Mouse (Mus musculus) mouse embryonic stem cell (cell line): ENCODE results near the gene Cyb5rl.

Experiments
- in situ Hi-C, 2 experiments: fragments of 300-500 bp; cut with MboI; formaldehyde crosslinking; loops; 1 replicate in 1 of 2; 3 replicates in 1 of 2; pipeline ENCODE4 v1.14.3; 2019 to 2020; ENCODE audit warnings: low sequenced_read_pairs in 2 of 2, low pct_unique_long_range_greater_than_20kb in 1 of 2, mixed read lengths in 1 of 2; ENCODE audit not compliant: unreplicated experiment in 1 of 2

Gene Cyb5rl

GRCm38 (mm10) chr4:107066252-107067124, at the start of gene Cyb5rl, which contains the start of gene Mrpl37:
TSS of gene Cyb5rl (plus strand) at chr4:107066988.
TSS of gene Mrpl37 (minus strand) at chr4:107066868.
- in situ Hi-C loops: no loop called here

- in situ Hi-C loops: no loop called here
These were observed 49.5 kb upstream of the Cyb5rl start for GRCm38 (mm10) chr4:107017257-107017656.

GRCm38 (mm10) chr4:107018521-107018920, 48.3 kb upstream of the Cyb5rl start:
- in situ Hi-C loops: no loop called here

GRCm38 (mm10) chr4:107019027-107019426, 47.8 kb upstream of the Cyb5rl start:
- in situ Hi-C loops: no loop called here

- in situ Hi-C loops: no loop called here
These were observed 46.3 kb upstream of the Cyb5rl start for GRCm38 (mm10) chr4:107020287-107021000.

GRCm38 (mm10) chr4:107021464-107021863, 45.3 kb upstream of the Cyb5rl start:
- in situ Hi-C loops: no loop called here

GRCm38 (mm10) chr4:107024899-107025298, 41.9 kb upstream of the Cyb5rl start:
- in situ Hi-C loops: no loop called here

- in situ Hi-C loops: no loop called here
These were observed 41.4 kb upstream of the Cyb5rl start for GRCm38 (mm10) chr4:107025369-107025768.

GRCm38 (mm10) chr4:107026451-107026850, 40.3 kb upstream of the Cyb5rl start:
- in situ Hi-C loops: no loop called here

- in situ Hi-C loops: no loop called here
These were observed 31.1 kb upstream of the Cyb5rl start for GRCm38 (mm10) chr4:107035689-107036088.

GRCm38 (mm10) chr4:107036985-107037384, 29.8 kb upstream of the Cyb5rl start:
- in situ Hi-C loops: no loop called here

GRCm38 (mm10) chr4:107038303-107038702, 28.5 kb upstream of the Cyb5rl start:
- in situ Hi-C loops: no loop called here

GRCm38 (mm10) chr4:107039270-107039669, 27.5 kb upstream of the Cyb5rl start:
- in situ Hi-C loops: no loop called here

- in situ Hi-C loops: no loop called here
These were observed 24.5 kb upstream of the Cyb5rl start for GRCm38 (mm10) chr4:107042304-107042703.

GRCm38 (mm10) chr4:107045188-107045587, 21.6 kb upstream of the Cyb5rl start:
- in situ Hi-C loops: no loop called here

GRCm38 (mm10) chr4:107047806-107048205, 19.0 kb upstream of the Cyb5rl start:
- in situ Hi-C loops: no loop called here

- in situ Hi-C loops: no loop called here
These were observed 18.1 kb upstream of the Cyb5rl start for GRCm38 (mm10) chr4:107048568-107049162.

- in situ Hi-C loops: no loop called here
These were observed 14.9 kb upstream of the Cyb5rl start for GRCm38 (mm10) chr4:107051889-107052288.

GRCm38 (mm10) chr4:107052962-107053553, 13.7 kb upstream of the Cyb5rl start:
- in situ Hi-C loops: no loop called here
